Mouse (Mus musculus) heart, embryonic 13.5 days (tissue): ENCODE data around the gene Dnmbp. TPM values are rescaled to one million over a fixed set of nuclear protein-coding genes. Genes with fewer than 3 reads are reported as not detected.
A peak's percentile ranks its signal among the peaks of the same experiment; 100 is the strongest.

Experiments used
- ATAC-seq: fragments of 200-750 bp; cut with Nextera tagmentation; 2 replicates; pipeline ENCODE4 v1.8.0; 2017; ENCODE audit warnings: moderate TSS enrichment; ENCODE audit not compliant: insufficient number of reproducible peaks, low FRiP score, low TSS enrichment; ENCODE audit errors: extremely low read depth
- H3K27ac ChIP-seq: fragments of 300-500 bp; sonication (generic); replicated peaks from 2 replicates; pipeline ENCODE4 v1.5.1; 2015; ENCODE audit warnings: moderate library complexity, mild to moderate bottlenecking, inconsistent platforms
- H3K27me3 ChIP-seq: fragments of 300-500 bp; sonication (generic); replicated peaks from 2 replicates; pipeline ENCODE4 v1.6.1; 2015; ENCODE audit warnings: mild to moderate bottlenecking, inconsistent platforms
- H3K36me3 ChIP-seq: fragments of 300-500 bp; sonication (generic); 2 replicates; pipeline ENCODE4 v1.6.1; 2015; ENCODE audit warnings: mild to moderate bottlenecking, inconsistent platforms
- H3K4me1 ChIP-seq: fragments of 300-500 bp; sonication (generic); 2 replicates; pipeline ENCODE4 v1.6.1; 2015; ENCODE audit warnings: inconsistent platforms
- H3K4me2 ChIP-seq: fragments of 300-500 bp; sonication (generic); 2 replicates; pipeline ENCODE4 v1.6.1; 2015; ENCODE audit warnings: inconsistent platforms, mild to moderate bottlenecking, moderate library complexity
- H3K4me3 ChIP-seq: fragments of 300-500 bp; sonication (generic); 2 replicates; pipeline ENCODE4 v1.5.1; 2015; ENCODE audit warnings: moderate library complexity, mild to moderate bottlenecking, inconsistent platforms
- H3K9ac ChIP-seq: fragments of 300-500 bp; sonication (generic); 2 replicates; pipeline ENCODE4 v1.6.1; 2015; ENCODE audit warnings: inconsistent platforms, mild to moderate bottlenecking, moderate library complexity
- H3K9me3 ChIP-seq: fragments of 300-500 bp; sonication (generic); 2 replicates; pipeline ENCODE4 v1.6.1; 2016; ENCODE audit warnings: inconsistent platforms
- WGBS: fragments of 180-500 bp; shearing (Covaris S2); methylation state at CpG from one replicate; pipeline ENCODE4 v1.1.7; 2015; ENCODE audit warnings: mixed read lengths; 5-methylcytosine and 5-hydroxymethylcytosine counted together
- polyA plus RNA-seq: library from polyadenylated mRNA; unstranded; fragments of >200 nt; fragmentation: Nextera tagmentation; extraction: Ambion mirVana; gene quantifications from 2 replicates; pipeline ENCODE4 v1.2.1, GENCODE M21; 2015

Gene Dnmbp
- polyA plus RNA-seq, 1 experiment from 2014 or later = 10.5 TPM

GRCm38 (mm10) chr19:43887725-43888124 is 52.3 kb downstream of the Dnmbp start:
- H3K9me3 ChIP-seq = no peaks in the 10 kb centered on the region
- WGBS = 78% methylated on average over 2 of the region's 2 CpGs
- H3K27me3 ChIP-seq = no peaks in the 10 kb centered on the region
- no peak overlapping the region for H3K27ac ChIP-seq
- ATAC-seq = no peak
- H3K4me2 ChIP-seq = no peak overlapping the region
- H3K4me1 ChIP-seq = peaks cover 16% of the 10 kb centered on the region
- peaks cover 15% of the 10 kb centered on the region for H3K36me3 ChIP-seq
- no peak overlapping the region for H3K9ac ChIP-seq
- H3K4me3 ChIP-seq = no peak overlapping the region

GRCm38 (mm10) chr19:43887242-43887641 is 52.7 kb downstream of the Dnmbp start:
- Histone ChIP-seq H3K4me2 (no peak overlapping the region), H3K9ac (no peak overlapping the region), H3K9me3 (no peaks in the 10 kb centered on the region), H3K4me3 (no peak overlapping the region), H3K36me3 (peaks cover 15% of the 10 kb centered on the region), H3K27me3 (no peaks in the 10 kb centered on the region), H3K27ac (no peak overlapping the region), H3K4me1 (peaks cover 17% of the 10 kb centered on the region)
- WGBS = 77% methylated on average over 5 of the region's 5 CpGs
- ATAC-seq = no peak

GRCm38 (mm10) chr19:43886371-43887099 is 53.5 kb downstream of the Dnmbp start:
- H3K4me2 ChIP-seq = no peak overlapping the region
- no peak overlapping the region for H3K9ac ChIP-seq
- WGBS = 80% methylated on average over 12 of the region's 12 CpGs

GRCm38 (mm10) chr19:43884668-43885498 is 55.1 kb downstream of the Dnmbp start:
- no peak for ATAC-seq
- 59% methylated on average over 13 of the region's 13 CpGs for WGBS
- peaks cover 11% of the 10 kb centered on the region for H3K36me3 ChIP-seq
- no peak overlapping the region for H3K27ac ChIP-seq
- H3K27me3 ChIP-seq = no peaks in the 10 kb centered on the region
- H3K4me1 ChIP-seq = peaks cover 22% of the 10 kb centered on the region
- peaks cover 4% of the 10 kb centered on the region; the same call in 1 of the 2 replicates for H3K9me3 ChIP-seq
- no peak overlapping the region for H3K9ac ChIP-seq
- no peak overlapping the region for H3K4me2 ChIP-seq
- H3K4me3 ChIP-seq = no peak overlapping the region

More at GRCm38 (mm10) chr19:43886371-43887099, 53.5 kb downstream of the Dnmbp start:
- no peak for ATAC-seq
- Histone ChIP-seq H3K4me1 (peaks cover 17% of the 10 kb centered on the region), H3K27me3 (no peaks in the 10 kb centered on the region), H3K4me3 (no peak overlapping the region), H3K9me3 (peaks cover 3% of the 10 kb centered on the region; the same call in 1 of the 2 replicates), H3K36me3 (peaks cover 15% of the 10 kb centered on the region), H3K27ac (no peak overlapping the region)

- Histone ChIP-seq H3K27ac (peak overlapping the region; percentile 70), H3K27me3 (no peaks in the 10 kb centered on the region), H3K9me3 (peaks cover 4% of the 10 kb centered on the region; the same call in 1 of the 2 replicates), H3K4me3 (peak overlapping the region; percentile 24), H3K9ac (peak overlapping the region; percentile 59), H3K4me1 (peaks cover 34% of the 10 kb centered on the region), H3K4me2 (peak overlapping the region; percentile 54), H3K36me3 (0 out of 2 replicates have a peak, but pooled peaks cover 6% of the 10 kb centered on the region)
- 32% methylated on average over 18 of the region's 18 CpGs for WGBS
- no peak for ATAC-seq
Observed at GRCm38 (mm10) chr19:43882895-43883573, 57.0 kb downstream of the Dnmbp start.

GRCm38 (mm10) chr19:43881615-43882014 is 58.4 kb downstream of the Dnmbp start:
- no peak overlapping the region for H3K4me3 ChIP-seq
- H3K27ac ChIP-seq = no peak overlapping the region
- no peak overlapping the region for H3K9ac ChIP-seq
- WGBS = 81% methylated on average over 7 of the region's 7 CpGs
- H3K4me1 ChIP-seq = peaks cover 46% of the 10 kb centered on the region
- H3K9me3 ChIP-seq = peaks cover 4% of the 10 kb centered on the region; the same call in 1 of the 2 replicates
- H3K4me2 ChIP-seq = no peak overlapping the region
- no peaks in the 10 kb centered on the region for H3K27me3 ChIP-seq
- no peak for ATAC-seq
- H3K36me3 ChIP-seq = no peaks in the 10 kb centered on the region

- Histone ChIP-seq H3K4me2 (0 out of 2 replicates have a peak overlapping the region, but pooled peaks have one; percentile 89), H3K4me3 (no peak overlapping the region), H3K4me1 (peaks cover 54% of the 10 kb centered on the region), H3K9ac (no peak overlapping the region), H3K36me3 (no peaks in the 10 kb centered on the region), H3K27me3 (no peaks in the 10 kb centered on the region), H3K27ac (no peak overlapping the region), H3K9me3 (peaks cover 4% of the 10 kb centered on the region; the same call in 1 of the 2 replicates)
- no peak for ATAC-seq
- WGBS = 17% methylated on average over 3 of the region's 3 CpGs
Observed at GRCm38 (mm10) chr19:43880420-43880819, 59.6 kb downstream of the Dnmbp start.

- Histone ChIP-seq H3K4me1 (peaks cover 48% of the 10 kb centered on the region), H3K4me3 (peak overlapping the region; percentile 85), H3K9me3 (peaks cover 4% of the 10 kb centered on the region; the same call in 1 of the 2 replicates), H3K27me3 (no peaks in the 10 kb centered on the region), H3K27ac (peak overlapping the region; percentile 93), H3K36me3 (peaks cover 3% of the 10 kb centered on the region), H3K4me2 (peak overlapping the region; percentile 89), H3K9ac (peak overlapping the region; percentile 93)
- 2% methylated on average over 41 of the region's 41 CpGs for WGBS
- ATAC-seq = peak; percentile 66; the same call in 1 of the 2 replicates
Observed at GRCm38 (mm10) chr19:43879401-43880212, 60.4 kb downstream of the Dnmbp start.

- no peak for ATAC-seq
- no peaks in the 10 kb centered on the region for H3K27me3 ChIP-seq
- H3K4me2 ChIP-seq = peak overlapping the region; percentile 89
- 13% methylated on average over 17 of the region's 17 CpGs for WGBS
- H3K9ac ChIP-seq = peak overlapping the region; percentile 93
- peaks cover 15% of the 10 kb centered on the region for H3K36me3 ChIP-seq
- peak overlapping the region; percentile 85 for H3K4me3 ChIP-seq
- peaks cover 44% of the 10 kb centered on the region for H3K4me1 ChIP-seq
- peak overlapping the region; percentile 93 for H3K27ac ChIP-seq
- peaks cover 4% of the 10 kb centered on the region; the same call in 1 of the 2 replicates for H3K9me3 ChIP-seq
Observed at GRCm38 (mm10) chr19:43878111-43879092, 61.6 kb downstream of the Dnmbp start.
